Mouse (Mus musculus): ENCODE results near the gene Spag6.

Gene Spag6

GRCm38 (mm10) chr2:18731718-18732117 lies 37.9 kb downstream of the Spag6 start:
- no peak for DNase-seq (ENCODE audit: low read depth, low spot score)

- no peak for DNase-seq (ENCODE audit: low read depth, low spot score)
Observed at GRCm38 (mm10) chr2:18734394-18735127, 40.7 kb downstream of the Spag6 start.

- no peak for DNase-seq (ENCODE audit: low read depth, low spot score)
Observed at GRCm38 (mm10) chr2:18737040-18737439, 43.2 kb downstream of the Spag6 start.

GRCm38 (mm10) chr2:18739216-18739615 lies 45.4 kb downstream of the Spag6 start:
- no peak for DNase-seq (ENCODE audit: low read depth, low spot score)

- DNase-seq (ENCODE audit: low read depth, low spot score) = no peak
Observed at GRCm38 (mm10) chr2:18756144-18756543, 62.3 kb downstream of the Spag6 start.

- DNase-seq (ENCODE audit: low read depth, low spot score) = no peak
Observed at GRCm38 (mm10) chr2:18764846-18765245, 71.0 kb downstream of the Spag6 start.

- peak; percentile 7 for DNase-seq (ENCODE audit: low read depth, low spot score)
Observed at GRCm38 (mm10) chr2:18765481-18766249, 71.8 kb downstream of the Spag6 start.

- DNase-seq (ENCODE audit: low read depth, low spot score) = no peak
Observed at GRCm38 (mm10) chr2:18766441-18766820, 72.6 kb downstream of the Spag6 start.

GRCm38 (mm10) chr2:18766821-18767541 lies 73.1 kb downstream of the Spag6 start:
- DNase-seq (ENCODE audit: low read depth, low spot score) = peak; percentile 82

GRCm38 (mm10) chr2:18768414-18768813 lies 74.6 kb downstream of the Spag6 start:
- no peak for DNase-seq (ENCODE audit: low read depth, low spot score)

GRCm38 (mm10) chr2:18772413-18772812 lies 78.6 kb downstream of the Spag6 start:
- DNase-seq (ENCODE audit: low read depth, low spot score) = no peak

- DNase-seq (ENCODE audit: low read depth, low spot score) = no peak
Observed at GRCm38 (mm10) chr2:18774326-18774725, 80.5 kb downstream of the Spag6 start.

- peak; percentile 35 for DNase-seq (ENCODE audit: low read depth, low spot score)
Observed at GRCm38 (mm10) chr2:18778220-18778619, 84.4 kb downstream of the Spag6 start.

- no peak for DNase-seq (ENCODE audit: low read depth, low spot score)
Observed at GRCm38 (mm10) chr2:18779830-18780229, 86.0 kb downstream of the Spag6 start.

GRCm38 (mm10) chr2:18781296-18781695 lies 87.5 kb downstream of the Spag6 start:
- no peak for DNase-seq (ENCODE audit: low read depth, low spot score)

GRCm38 (mm10) chr2:18794261-18794660 lies 100.4 kb downstream of the Spag6 start:
- no peak for DNase-seq (ENCODE audit: low read depth, low spot score)

- no peak for DNase-seq (ENCODE audit: low read depth, low spot score)
Observed at GRCm38 (mm10) chr2:18797776-18798175, 103.9 kb downstream of the Spag6 start.

- peak; percentile 18 for DNase-seq (ENCODE audit: low read depth, low spot score)
Observed at GRCm38 (mm10) chr2:18799265-18799965, 105.6 kb downstream of the Spag6 start.
